Mouse (Mus musculus) liver, adult 2 months (tissue): ENCODE data around the gene Hdac4.

Experiments used
- CTCF ChIP-seq: fragments of 200-500 bp; IDR thresholded peaks from 2 replicates; pipeline ENCODE4 v1.5.1; 2011; ENCODE audit warnings: low read depth, low read length, control low read depth
- POLR2A ChIP-seq: fragments of 200-500 bp; IDR thresholded peaks from 2 replicates; pipeline ENCODE4 v1.6.1; 2011; ENCODE audit warnings: low read length, control low read depth; ENCODE audit not compliant: insufficient read depth; ENCODE audit errors: extremely low read depth

GRCm38 (mm10) chr1:92082156-92082836 is 113.2 kb downstream of the Hdac4 start:
- TF ChIP-seq CTCF (no peak), POLR2A (no peak)
